Mouse (Mus musculus) megakaryocyte, embryonic 14.5 days (primary cell): ENCODE results near the gene Kif5c.

ENCODE experiments used
- FLI1 ChIP-seq: IDR thresholded peaks from 2 replicates; pipeline ENCODE4 v1.6.1; 2012; ENCODE audit warnings: low read length, inconsistent platforms, mixed read lengths
- GATA1 ChIP-seq: IDR thresholded peaks from 3 replicates; pipeline ENCODE4 v1.6.1; 2012; ENCODE audit warnings: mixed read lengths, low read length, inconsistent platforms, borderline replicate concordance

DNA sequence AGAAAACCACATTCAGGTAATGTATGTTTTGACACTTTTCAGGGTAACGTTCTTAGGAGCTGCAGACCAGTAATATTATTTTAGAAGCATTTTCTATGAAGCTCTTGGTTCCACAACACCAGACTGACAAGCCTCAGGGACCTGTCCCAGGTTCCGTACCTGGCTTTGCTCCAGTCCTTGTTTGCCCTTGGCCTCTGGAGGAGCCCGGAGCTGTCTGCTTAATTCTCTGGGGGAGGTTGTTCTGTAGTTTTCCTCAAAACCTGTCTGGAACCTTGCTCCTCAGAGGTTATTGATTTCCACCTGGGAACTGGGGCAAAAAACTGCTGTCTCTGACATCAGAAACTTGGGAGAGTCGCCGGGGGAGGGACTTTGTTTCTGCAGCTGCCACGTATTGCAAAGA, 11.5 kb downstream of the Kif5c start:
- no peak for TF ChIP-seq GATA1
- no peak for TF ChIP-seq FLI1
